Mouse (Mus musculus): ENCODE data around the gene Klrb1. TPM values are rescaled to one million over a fixed set of nuclear protein-coding genes. Genes with fewer than 3 reads are reported as not detected.
A peak's percentile ranks its signal among the peaks of the same experiment; 100 is the strongest.
"Not testable (repeated sequence)": the region's sequence is repeated elsewhere in the genome, so short reads cannot be mapped to it uniquely, and the experiment has no call there.

Gene Klrb1
- polyA plus RNA-seq, 1 experiment from 2014 or later: not detected

- peak overlapping the region; percentile 52 for H3K4me2 ChIP-seq (ENCODE audit: low read depth, low read length)
- not testable (repeated sequence) for H3K36me3 ChIP-seq (replicated peaks; ENCODE audit: control insufficient read depth, insufficient read depth, low read depth, low read length); DNase-seq (ENCODE audit: low spot score); ATAC-seq (replicated peaks; ENCODE audit: insufficient number of reproducible peaks, low FRiP score, low TSS enrichment, low read depth); H3K4me1 ChIP-seq (ENCODE audit: control insufficient read depth, insufficient read depth, low read length); H3K27me3 ChIP-seq (ENCODE audit: control insufficient read depth, insufficient read depth, low read length); H3K9ac ChIP-seq (replicated peaks; ENCODE audit: low read length); H3K9me3 ChIP-seq (replicated peaks; ENCODE audit: control insufficient read depth, low read length); H3K27ac ChIP-seq (replicated peaks; ENCODE audit: low read depth, low read length)
- WGBS: 69% methylated on average over 9 of the region's 10 CpGs
- H3K4me3 ChIP-seq (ENCODE audit: low read depth, low read length): peak overlapping the region; percentile 44
Measured at GRCm38 (mm10) chr6:128762892-128763670, 40.2 kb upstream of the Klrb1 start.

DNA sequence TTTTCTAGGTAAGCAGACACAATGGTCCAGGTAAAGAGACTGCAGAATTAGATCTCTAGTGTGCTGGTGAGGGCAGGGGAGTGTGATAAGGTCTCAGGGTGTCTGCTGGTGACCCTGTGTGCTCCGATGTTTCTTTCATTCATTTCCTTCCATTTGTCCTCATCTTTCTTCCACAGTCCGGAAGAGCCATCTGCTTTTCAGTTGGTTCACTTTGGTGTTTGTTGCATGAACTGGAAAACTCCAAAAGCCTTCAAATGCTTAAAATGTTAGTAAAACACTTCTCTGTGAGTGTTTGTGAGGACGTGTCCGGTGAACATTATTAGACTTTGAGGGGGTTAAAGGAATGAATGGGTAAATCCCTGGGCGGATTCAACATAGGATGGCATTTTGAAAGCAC lies 38.3 kb upstream of the Klrb1 start:
- H3K9me3 ChIP-seq (replicated peaks; ENCODE audit: control insufficient read depth, low read length): no peaks in the 10 kb centered on the region
- H3K9ac ChIP-seq (replicated peaks; ENCODE audit: low read length): peak overlapping the region; percentile 39; the same call in 1 of the 2 replicates
- H3K27me3 ChIP-seq (ENCODE audit: control insufficient read depth, insufficient read depth, low read length): no peaks in the 10 kb centered on the region
- H3K4me1 ChIP-seq (ENCODE audit: control insufficient read depth, insufficient read depth, low read length): no peaks in the 10 kb centered on the region
- WGBS: 49% methylated on average over 5 of the region's 5 CpGs
- H3K4me3 ChIP-seq (ENCODE audit: low read depth, low read length): peak overlapping the region; percentile 58
- no peak overlapping the region for H3K27ac ChIP-seq (replicated peaks; ENCODE audit: low read depth, low read length)
- DNase-seq (ENCODE audit: low spot score) (peak; percentile 34), ATAC-seq (replicated peaks; ENCODE audit: insufficient number of reproducible peaks, low FRiP score, low TSS enrichment, low read depth) (no peak)
- H3K4me2 ChIP-seq (ENCODE audit: low read depth, low read length): peak overlapping the region; percentile 19; the same call in 1 of the 2 replicates
- H3K36me3 ChIP-seq (replicated peaks; ENCODE audit: control insufficient read depth, insufficient read depth, low read depth, low read length): no peaks in the 10 kb centered on the region

- H3K4me2 ChIP-seq (ENCODE audit: low read depth, low read length): peak overlapping the region; percentile 19; the same call in 1 of the 2 replicates
- DNase-seq (ENCODE audit: low spot score) (peak; percentile 85), ATAC-seq (replicated peaks; ENCODE audit: insufficient number of reproducible peaks, low FRiP score, low TSS enrichment, low read depth) (peak; percentile 74)
- WGBS: 0% methylated on average over 42 of the region's 44 CpGs
- H3K9me3 ChIP-seq (replicated peaks; ENCODE audit: control insufficient read depth, low read length); H3K27me3 ChIP-seq (ENCODE audit: control insufficient read depth, insufficient read depth, low read length); H3K4me1 ChIP-seq (ENCODE audit: control insufficient read depth, insufficient read depth, low read length); H3K36me3 ChIP-seq (replicated peaks; ENCODE audit: control insufficient read depth, insufficient read depth, low read depth, low read length): not testable (repeated sequence)
- peak overlapping the region; percentile 58 for H3K4me3 ChIP-seq (ENCODE audit: low read depth, low read length)
- H3K27ac ChIP-seq (replicated peaks; ENCODE audit: low read depth, low read length): 0 out of 2 replicates have a peak overlapping the region, but pooled peaks have one; percentile 20
- H3K9ac ChIP-seq (replicated peaks; ENCODE audit: low read length): peak overlapping the region; percentile 56
Measured at GRCm38 (mm10) chr6:128760416-128761143, 37.7 kb upstream of the Klrb1 start.

DNA sequence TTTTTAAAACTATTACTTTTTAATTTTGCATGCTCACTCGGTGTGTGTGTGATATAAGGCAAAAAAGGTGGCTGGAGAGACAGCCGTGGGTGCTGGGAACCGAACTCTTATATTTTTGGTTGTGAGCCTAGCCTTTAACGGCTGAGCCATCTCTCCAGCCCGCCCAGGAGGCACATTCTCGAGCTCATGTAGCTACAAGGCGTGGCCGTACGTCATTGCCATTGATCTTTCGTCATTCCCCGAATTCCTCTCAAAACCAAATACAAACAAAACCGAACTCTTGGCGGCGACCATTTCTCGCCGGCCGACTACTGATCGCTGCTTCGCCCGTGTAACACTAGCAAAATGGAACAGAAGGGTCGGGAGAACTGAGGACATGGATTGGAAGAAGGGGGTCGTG lies 37.2 kb upstream of the Klrb1 start:
- H3K4me3 ChIP-seq (ENCODE audit: low read depth, low read length): peak overlapping the region; percentile 58
- H3K36me3 ChIP-seq (replicated peaks; ENCODE audit: control insufficient read depth, insufficient read depth, low read depth, low read length); H3K9me3 ChIP-seq (replicated peaks; ENCODE audit: control insufficient read depth, low read length); H3K4me2 ChIP-seq (ENCODE audit: low read depth, low read length); H3K27me3 ChIP-seq (ENCODE audit: control insufficient read depth, insufficient read depth, low read length); H3K4me1 ChIP-seq (ENCODE audit: control insufficient read depth, insufficient read depth, low read length): not testable (repeated sequence)
- peak; percentile 25; the same call in 1 of the 2 replicates for ATAC-seq (replicated peaks; ENCODE audit: insufficient number of reproducible peaks, low FRiP score, low TSS enrichment, low read depth)
- under 1% methylated on average over 22 of the region's 22 CpGs for WGBS
- H3K27ac ChIP-seq (replicated peaks; ENCODE audit: low read depth, low read length): 0 out of 2 replicates have a peak overlapping the region, but pooled peaks have one; percentile 20
- peak overlapping the region; percentile 56 for H3K9ac ChIP-seq (replicated peaks; ENCODE audit: low read length)
- peak; percentile 88 for DNase-seq (ENCODE audit: low spot score)

GRCm38 (mm10) chr6:128759221-128759950 lies 36.5 kb upstream of the Klrb1 start:
- H3K27ac ChIP-seq (replicated peaks; ENCODE audit: low read depth, low read length): no peak overlapping the region
- WGBS: 78% methylated on average over 5 of the region's 5 CpGs
- no peak for ATAC-seq (replicated peaks; ENCODE audit: insufficient number of reproducible peaks, low FRiP score, low TSS enrichment, low read depth)
- no peaks in the 10 kb centered on the region for H3K9me3 ChIP-seq (replicated peaks; ENCODE audit: control insufficient read depth, low read length)
- DNase-seq (ENCODE audit: low spot score): peak; percentile 4
- H3K4me2 ChIP-seq (ENCODE audit: low read depth, low read length): no peak overlapping the region
- H3K9ac ChIP-seq (replicated peaks; ENCODE audit: low read length): no peak overlapping the region
- H3K4me3 ChIP-seq (ENCODE audit: low read depth, low read length): no peak overlapping the region
- H3K4me1 ChIP-seq (ENCODE audit: control insufficient read depth, insufficient read depth, low read length): no peaks in the 10 kb centered on the region
- H3K27me3 ChIP-seq (ENCODE audit: control insufficient read depth, insufficient read depth, low read length): no peaks in the 10 kb centered on the region
- H3K36me3 ChIP-seq (replicated peaks; ENCODE audit: control insufficient read depth, insufficient read depth, low read depth, low read length): no peaks in the 10 kb centered on the region

- not testable (repeated sequence) for H3K9ac ChIP-seq (replicated peaks; ENCODE audit: low read length); ATAC-seq (replicated peaks; ENCODE audit: insufficient number of reproducible peaks, low FRiP score, low TSS enrichment, low read depth); DNase-seq (ENCODE audit: low spot score); H3K27me3 ChIP-seq (ENCODE audit: control insufficient read depth, insufficient read depth, low read length); H3K27ac ChIP-seq (replicated peaks; ENCODE audit: low read depth, low read length); H3K4me1 ChIP-seq (ENCODE audit: control insufficient read depth, insufficient read depth, low read length); H3K4me3 ChIP-seq (ENCODE audit: low read depth, low read length); H3K36me3 ChIP-seq (replicated peaks; ENCODE audit: control insufficient read depth, insufficient read depth, low read depth, low read length); H3K4me2 ChIP-seq (ENCODE audit: low read depth, low read length); H3K9me3 ChIP-seq (replicated peaks; ENCODE audit: control insufficient read depth, low read length)
- 59% methylated on average over 4 of the region's 4 CpGs for WGBS
Measured at GRCm38 (mm10) chr6:128755402-128755763, 32.5 kb upstream of the Klrb1 start.

DNA sequence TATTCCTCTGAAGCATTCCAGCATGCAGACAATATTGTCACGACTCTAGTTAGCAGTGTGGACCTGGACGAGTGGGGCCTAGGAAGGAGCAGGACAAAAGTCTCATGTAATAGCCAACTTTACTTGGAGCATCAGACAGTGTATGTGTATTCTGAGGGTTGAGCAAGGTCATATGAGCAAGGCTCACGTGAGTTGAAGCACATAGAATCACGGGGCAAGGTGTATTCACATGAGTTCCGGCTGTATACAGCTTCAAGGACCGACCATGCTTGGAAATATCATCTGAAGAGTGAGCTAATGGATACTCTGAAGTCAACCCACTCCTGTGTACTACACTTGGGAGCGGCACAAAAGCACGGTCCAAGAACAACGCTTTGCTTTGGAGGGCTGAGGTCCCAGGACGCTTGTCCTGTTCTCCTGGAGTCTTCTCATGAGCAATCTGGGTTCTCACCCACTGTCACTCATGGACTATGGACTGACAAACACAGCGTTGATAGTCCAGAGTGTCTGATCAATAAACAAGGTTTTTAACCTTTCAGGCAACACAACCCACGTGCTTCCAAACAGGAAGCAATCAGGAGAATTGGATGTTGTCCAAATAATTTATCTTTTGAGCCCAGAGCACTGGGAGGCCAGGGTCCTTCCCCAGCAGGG lies 32.0 kb upstream of the Klrb1 start:
- H3K9me3 ChIP-seq (replicated peaks; ENCODE audit: control insufficient read depth, low read length); H3K4me1 ChIP-seq (ENCODE audit: control insufficient read depth, insufficient read depth, low read length); H3K27ac ChIP-seq (replicated peaks; ENCODE audit: low read depth, low read length); H3K27me3 ChIP-seq (ENCODE audit: control insufficient read depth, insufficient read depth, low read length); H3K36me3 ChIP-seq (replicated peaks; ENCODE audit: control insufficient read depth, insufficient read depth, low read depth, low read length); H3K4me2 ChIP-seq (ENCODE audit: low read depth, low read length); H3K4me3 ChIP-seq (ENCODE audit: low read depth, low read length); H3K9ac ChIP-seq (replicated peaks; ENCODE audit: low read length); DNase-seq (ENCODE audit: low spot score): not testable (repeated sequence)
- WGBS: 81% methylated on average over 12 of the region's 12 CpGs
- 0 out of 2 replicates have a peak, but pooled peaks have one; percentile 11 for ATAC-seq (replicated peaks; ENCODE audit: insufficient number of reproducible peaks, low FRiP score, low TSS enrichment, low read depth)
